Mouse (Mus musculus): ENCODE data around the gene Ear6.

Ear6 gene

DNA sequence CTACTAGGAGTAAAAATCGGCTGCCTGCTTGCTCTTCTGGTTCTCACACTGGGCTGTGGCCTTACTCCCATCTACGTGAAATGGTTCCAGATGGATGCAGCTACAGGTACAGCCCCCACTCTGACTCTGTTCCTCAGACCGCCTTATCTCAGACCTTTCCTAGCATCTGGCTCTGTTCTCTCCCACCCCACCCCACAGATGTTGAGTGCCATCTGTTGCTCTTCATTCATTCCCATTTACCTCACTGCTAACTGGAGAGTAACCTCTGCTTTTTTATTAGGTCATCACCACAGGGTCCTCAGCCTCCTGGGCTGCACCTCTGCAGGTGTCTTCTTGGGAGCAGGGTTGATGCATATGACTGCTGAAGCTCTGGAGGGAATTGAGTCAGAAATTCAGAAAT lies 40.3 kb downstream of the Ear6 start:
- no peak for DNase-seq (ENCODE audit: low spot score in 2 of 2)

DNA sequence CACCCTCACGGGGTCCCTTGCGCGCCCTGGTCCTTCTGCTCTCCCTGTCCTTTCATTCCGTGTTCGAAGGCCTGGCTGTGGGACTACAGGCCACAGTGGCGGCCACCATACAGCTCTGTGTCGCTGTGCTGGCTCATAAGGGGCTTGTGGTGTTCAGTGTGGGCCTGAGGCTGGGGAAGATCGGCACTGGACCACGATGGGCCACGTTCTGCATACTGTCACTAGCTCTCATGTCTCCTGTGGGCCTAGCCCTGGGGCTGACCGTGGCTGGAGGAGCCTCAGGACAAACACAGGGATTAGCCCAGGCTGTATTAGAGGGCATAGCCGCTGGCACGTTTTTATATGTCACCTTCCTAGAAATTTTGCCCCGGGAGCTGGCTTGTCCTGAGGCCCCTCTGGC lies 41.6 kb downstream of the Ear6 start:
- DNase-seq (ENCODE audit: low spot score in 2 of 2): no peak

- no peak for DNase-seq (ENCODE audit: low spot score in 2 of 2)
These were observed 42.5 kb downstream of the Ear6 start for GRCm38 (mm10) chr14:51896019-51896418.

GRCm38 (mm10) chr14:51896539-51897170 lies 43.2 kb downstream of the Ear6 start:
- no peak for DNase-seq (ENCODE audit: low spot score in 2 of 2)

DNA sequence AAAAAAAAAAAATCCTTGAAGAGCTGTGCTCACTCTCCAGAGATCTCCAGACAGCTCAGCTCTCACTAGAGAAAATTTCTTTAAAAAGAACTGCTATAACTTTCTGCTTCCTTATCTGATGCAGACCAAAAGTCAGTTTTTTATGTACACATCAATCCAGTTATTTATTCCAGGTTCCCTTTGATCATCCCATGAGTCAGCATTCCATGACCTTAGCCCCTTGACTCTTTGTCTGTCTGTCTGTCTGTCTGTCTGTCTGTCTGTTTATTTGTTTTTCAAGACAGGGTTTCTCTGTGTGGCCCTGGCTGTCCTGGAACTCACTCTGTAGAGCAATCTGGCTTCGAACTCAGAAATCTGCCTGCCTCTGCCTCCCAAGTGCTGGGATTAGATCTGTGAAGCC lies 45.9 kb downstream of the Ear6 start:
- no peak for DNase-seq (ENCODE audit: low spot score in 2 of 2)

- peak; percentile 61 to 86 for DNase-seq (ENCODE audit: low spot score in 2 of 2)
These were observed 49.6 kb downstream of the Ear6 start for GRCm38 (mm10) chr14:51902806-51903710.

- DNase-seq (ENCODE audit: low spot score in 2 of 2): no peak
These were observed 50.3 kb downstream of the Ear6 start for GRCm38 (mm10) chr14:51903782-51904181.

All from spleen, postnatal 10 days (tissue).